Mouse (Mus musculus): ENCODE results near the gene Fam76a.

Gene Fam76a

DNA sequence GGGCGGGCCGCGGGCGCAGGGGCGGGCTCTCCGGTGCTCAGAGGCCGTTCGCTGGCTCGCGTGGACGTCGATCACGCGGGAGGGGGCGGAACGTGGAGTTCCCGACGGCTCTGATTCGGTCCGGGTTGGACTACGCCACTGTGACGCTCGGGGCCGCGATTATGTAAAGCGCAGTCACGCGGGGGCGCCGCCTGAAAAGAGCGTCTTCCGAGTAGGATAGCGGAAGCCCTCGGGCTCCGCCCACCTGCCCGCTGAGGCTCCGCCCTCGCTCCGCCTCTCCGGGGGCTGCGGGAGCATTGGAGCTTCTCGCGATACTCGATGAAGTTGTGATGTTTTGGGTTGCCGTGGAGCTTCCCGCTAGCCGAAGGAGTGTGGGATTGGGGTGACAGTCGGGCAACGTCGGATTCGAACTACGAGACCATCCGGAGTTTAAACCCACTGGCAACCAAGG lies at the start of gene Fam76a:
Fam76a (minus strand) TSS at position 1 of the 451 bp plus-strand sequence.
- DNase-seq (ENCODE audit: low read depth, low spot score): peak; percentile 99

DNA sequence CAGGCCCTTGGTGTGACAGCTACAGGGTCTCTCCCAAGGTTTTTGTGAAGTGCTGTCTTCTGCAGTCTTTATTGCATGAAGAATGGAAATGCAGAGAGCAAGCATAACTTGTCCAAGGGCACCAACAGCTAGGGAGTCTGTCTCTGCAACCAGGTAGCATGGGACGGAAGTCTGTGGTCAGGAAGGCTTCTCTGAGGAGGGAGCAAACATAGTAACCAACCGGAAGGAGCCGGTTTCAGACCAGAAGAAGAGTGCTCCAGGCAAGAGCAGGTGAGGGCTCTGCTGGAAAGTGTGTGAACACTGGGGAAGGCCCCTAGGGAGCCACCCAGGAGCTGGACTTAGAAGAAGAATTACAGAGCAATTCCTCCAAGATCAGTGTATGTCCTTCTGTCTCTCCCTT lies 49.7 kb upstream of the Fam76a start:
- DNase-seq (ENCODE audit: low read depth, low spot score): no peak

DNA sequence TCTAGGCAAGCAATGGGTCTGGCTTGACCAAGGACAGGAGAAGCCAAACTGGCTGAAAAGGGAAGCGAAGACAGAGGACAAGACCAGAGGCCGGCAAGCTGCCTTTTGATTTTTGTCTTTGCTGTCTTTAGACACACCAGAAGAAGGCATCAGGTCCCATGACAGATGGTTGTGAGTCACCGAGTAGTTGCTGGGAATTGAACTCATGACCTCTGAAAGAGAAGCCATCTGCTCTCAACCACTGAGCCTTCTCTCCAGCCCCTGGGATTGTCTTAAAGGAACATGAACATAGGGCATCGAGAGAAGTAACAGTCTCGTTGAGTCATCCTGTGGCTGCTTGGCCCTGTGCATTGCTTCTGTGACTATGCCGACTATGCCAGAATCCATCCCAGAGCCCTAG lies 49.2 kb upstream of the Fam76a start:
- no peak for DNase-seq (ENCODE audit: low read depth, low spot score)

DNA sequence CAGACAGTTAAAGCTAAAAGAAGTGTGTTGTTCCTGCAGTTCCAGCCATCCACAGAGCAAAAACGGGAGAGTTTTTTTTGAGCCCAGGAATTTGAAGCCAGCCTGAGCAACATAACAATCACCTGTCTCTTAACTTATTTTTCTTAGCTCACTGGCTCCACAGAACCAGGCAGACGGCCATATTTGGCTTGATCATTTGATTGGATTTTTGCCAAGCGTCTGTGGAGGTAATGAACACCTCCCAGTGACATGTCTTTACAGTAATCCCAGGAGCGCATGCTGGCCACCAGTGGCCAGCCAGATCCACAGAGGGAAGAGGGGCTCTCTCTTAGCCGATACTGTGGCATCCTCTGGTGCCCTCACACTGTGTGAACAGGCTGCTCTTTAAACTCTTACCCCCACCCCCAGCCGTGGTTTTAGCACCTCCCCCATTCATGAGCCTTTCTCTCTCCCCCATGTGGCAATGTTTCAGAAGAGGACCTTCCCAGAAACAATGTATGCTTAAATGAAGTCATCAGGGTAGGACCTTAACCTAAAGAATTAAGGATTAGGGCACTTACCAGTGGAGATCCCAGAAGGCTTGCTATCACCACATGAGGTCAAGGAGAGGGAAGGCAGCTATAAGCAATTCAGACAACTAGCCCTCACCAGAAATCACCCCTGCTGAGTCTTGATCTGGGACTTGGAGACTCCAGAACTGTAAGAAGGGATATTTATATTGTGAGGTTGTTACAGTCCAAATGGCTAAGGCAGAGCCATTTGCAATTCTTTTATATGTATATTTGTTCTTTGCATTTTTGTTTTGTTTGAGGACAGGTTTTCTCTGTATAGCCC lies 46.0 kb upstream of the Fam76a start:
- DNase-seq (ENCODE audit: low read depth, low spot score): no peak

DNA sequence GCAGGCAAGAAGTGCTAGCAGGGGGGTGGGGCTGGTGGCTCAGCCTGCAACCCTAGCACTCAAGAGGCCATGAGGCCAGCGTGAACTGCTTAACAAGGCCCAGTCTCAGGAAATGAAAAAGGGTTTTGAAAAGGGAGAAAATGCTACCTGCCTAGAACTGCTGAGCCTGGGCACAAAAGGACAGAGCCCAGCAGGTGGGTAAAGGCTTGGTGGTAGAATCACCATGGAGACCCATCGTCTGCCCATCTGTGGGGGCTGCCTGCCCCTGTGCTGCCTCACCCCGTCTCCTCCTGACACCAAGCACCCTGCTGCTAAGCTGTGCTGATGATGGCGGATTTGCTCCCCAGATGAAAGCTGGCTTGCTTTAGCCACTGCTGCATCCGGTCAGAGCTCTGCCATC lies 42.1 kb upstream of the Fam76a start:
- no peak for DNase-seq (ENCODE audit: low read depth, low spot score)

DNA sequence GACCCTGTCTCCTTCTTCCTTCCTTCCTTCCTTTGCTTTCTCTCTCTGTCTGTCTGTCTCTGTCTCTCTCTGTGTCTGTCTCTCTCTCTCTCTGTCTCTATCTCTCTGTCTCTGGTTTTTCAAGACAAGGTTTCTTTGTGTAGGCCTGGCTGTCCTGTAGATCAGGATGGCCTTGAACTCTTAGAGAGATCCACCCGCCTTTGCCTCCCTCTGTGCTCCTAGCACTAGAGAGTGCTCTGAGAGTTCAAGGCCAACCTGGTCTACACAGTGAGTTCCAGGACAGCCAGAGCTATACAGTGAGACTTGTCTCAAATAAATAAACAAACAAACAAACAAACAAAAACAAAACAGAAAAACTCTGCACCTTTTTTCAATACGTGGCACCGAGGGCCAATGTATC lies 41.7 kb upstream of the Fam76a start:
- DNase-seq (ENCODE audit: low read depth, low spot score): no peak

DNA sequence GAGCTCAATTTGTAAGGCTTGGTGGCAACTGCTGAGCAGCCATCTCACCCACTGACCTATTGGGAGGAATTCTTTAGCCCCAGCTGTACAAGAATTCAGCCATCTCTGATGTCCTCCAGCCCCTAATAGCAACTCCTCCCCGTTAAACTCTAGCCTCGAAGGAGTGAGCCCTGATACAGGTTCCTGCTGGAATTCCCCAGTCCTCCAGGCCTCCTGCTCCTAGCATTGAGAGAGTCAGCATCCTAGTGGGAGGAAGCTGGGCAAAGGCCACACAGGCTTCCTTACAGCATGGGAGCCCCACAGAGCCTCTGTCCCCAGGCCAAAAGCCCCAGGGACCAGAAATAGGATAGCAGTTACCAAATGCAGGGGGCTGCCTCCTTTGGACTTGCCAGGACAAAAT lies 41.1 kb upstream of the Fam76a start:
- DNase-seq (ENCODE audit: low read depth, low spot score): no peak

DNA sequence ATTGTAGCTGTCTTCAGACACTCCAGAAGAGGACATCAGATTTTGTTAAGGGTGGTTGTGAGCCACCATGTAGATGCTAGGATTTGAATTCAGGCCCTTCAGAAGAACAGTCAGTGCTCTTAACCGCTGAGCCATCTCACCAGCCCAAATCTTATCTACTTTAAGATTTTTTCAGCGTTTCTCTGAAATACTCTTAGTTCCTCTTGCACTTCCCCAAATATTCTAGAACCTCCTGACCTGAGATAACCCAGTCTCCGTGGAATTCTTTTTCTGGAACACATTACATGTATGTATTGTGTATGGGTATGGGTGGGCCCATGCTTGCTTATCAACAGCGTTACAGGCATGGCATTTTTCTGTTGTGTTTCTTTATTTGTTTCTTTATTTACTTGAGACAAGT lies 40.3 kb upstream of the Fam76a start:
- no peak for DNase-seq (ENCODE audit: low read depth, low spot score)

DNA sequence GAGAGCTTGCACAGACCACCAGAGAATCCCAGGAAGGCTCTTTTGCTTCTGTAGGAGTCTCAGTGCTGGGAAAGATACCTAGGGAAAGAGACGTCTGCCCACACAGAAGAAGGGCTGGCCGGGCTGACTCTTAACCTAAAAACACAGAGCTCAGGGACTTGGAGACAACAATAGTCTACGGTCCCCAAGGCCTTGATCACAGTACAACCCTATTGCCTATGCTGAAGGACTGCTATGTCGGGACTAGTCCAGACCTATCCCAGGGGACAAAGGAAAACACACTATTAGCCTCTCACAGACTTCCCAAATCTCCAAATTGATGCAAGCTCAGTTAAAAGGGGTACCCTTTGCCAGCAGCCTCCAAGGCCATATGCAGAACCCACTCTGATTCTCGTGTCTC lies 39.5 kb upstream of the Fam76a start:
- DNase-seq (ENCODE audit: low read depth, low spot score): no peak

DNA sequence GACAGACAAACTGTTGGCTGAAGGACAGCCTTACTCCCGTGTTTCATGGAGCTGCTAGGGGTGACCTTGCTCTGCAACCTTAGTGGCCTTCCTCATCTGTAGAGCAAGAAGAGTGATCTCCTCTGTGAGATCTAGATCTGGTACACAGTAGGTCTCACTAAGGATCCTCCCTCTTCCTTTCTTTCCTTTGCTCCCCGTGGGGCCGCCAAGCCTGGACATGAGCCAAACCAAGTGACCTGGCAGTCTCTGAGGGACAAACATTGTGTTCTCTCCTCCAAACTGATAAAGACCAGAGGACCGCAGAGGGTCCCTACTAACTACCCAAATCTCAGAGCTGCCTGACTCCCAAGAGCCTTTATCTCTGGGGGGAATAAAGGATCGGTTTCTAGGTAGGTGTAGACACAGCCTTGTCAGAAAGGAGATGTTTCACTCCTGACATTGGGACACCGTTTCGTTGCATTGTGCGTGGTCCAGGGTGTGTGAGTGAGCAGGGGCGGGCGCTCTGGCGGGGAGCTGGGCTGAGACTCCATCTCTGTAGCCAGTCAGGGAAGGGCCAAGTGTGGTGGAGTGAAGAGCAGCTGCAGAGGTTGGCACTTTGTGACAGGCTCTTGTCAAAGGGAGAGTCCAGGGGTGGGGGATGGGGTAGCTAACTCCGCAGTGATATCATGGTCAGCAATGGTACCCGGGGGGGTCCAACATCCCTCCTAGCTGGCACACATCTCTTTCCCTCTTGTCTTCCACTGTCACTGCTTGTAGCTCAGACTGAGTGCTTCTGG lies 38.7 kb upstream of the Fam76a start:
- DNase-seq (ENCODE audit: low read depth, low spot score): no peak

DNA sequence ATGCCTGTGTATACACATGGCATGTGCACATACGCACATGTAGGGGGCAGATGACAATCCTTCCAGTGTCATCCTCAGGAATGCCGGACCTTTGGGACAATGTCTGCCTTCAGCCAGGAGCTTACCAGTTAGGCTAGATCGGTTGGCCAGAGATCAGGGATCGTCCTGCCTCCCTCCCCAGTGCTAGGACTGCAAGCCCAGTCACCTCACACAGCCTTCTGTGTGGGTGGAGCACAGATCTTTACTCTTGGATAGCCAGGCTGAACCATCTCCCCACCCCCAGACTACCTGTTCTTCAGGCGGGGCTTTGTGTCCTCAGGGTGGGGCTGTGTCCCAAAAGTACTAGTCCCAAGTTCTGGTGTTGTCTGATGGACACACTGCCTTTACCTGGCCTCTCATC lies 38.0 kb upstream of the Fam76a start:
- DNase-seq (ENCODE audit: low read depth, low spot score): no peak

DNA sequence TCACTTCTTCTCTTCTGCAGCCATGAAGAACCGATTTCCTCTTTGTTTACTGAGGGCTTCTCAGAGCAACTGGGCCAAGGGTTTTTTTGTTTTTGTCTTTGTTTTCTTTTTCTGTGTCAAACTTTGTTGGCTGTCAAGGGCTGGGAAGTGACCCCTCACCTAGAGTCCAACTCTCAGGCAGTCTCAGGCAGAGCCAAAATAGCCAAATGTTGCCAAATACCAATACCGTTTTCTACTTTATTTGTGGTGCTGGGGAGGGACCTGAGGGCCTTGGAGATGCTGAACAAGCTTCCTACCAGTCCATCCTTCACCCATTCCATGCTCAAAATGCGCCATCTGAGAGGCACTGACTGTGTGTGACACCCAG lies 37.3 kb upstream of the Fam76a start:
- no peak for DNase-seq (ENCODE audit: low read depth, low spot score)

DNA sequence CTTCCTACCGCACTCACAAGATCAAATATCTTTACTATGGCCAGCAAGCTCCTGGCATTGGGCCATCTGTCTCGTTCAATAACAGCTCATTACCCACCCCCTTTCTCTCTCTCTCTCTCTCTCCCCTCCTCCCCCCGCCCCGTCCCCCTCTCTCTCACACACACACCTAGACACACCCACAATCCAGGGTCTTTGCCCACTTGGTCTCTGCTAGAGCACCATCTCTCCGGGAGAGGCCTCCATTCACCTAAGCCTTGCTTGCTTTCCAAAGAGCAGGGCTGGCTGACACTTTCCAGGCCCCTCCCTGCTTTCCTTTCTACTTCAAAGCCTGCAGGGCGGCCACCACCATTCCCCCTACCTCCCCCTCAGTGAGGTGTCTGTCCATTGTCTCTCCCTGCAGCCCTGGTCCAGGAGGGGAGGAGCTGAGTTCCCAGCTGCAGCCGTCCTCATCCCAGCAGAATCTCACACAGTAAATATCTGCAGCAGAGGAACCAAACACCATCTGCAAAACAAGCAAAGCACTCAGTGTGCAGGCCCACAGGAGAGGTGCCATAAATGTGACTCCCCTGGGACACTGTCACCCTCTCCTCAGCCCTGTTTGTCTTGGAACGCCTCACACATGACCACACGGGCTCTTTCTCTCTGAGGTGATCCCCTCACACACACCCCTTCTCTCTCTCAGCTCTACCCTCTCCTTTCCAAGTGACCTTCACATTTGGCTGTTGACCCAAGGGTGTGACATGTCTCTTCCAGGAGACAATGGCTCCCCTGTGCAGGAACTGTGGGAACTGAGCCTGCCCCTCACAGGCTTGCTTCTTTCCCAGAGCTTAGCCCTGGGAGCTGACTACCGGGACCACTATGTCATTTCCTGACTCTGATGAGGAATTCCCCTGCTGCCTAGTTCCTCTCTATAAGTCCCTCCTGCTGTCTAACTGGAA lies 36.7 kb upstream of the Fam76a start:
- no peak for DNase-seq (ENCODE audit: low read depth, low spot score)

DNA sequence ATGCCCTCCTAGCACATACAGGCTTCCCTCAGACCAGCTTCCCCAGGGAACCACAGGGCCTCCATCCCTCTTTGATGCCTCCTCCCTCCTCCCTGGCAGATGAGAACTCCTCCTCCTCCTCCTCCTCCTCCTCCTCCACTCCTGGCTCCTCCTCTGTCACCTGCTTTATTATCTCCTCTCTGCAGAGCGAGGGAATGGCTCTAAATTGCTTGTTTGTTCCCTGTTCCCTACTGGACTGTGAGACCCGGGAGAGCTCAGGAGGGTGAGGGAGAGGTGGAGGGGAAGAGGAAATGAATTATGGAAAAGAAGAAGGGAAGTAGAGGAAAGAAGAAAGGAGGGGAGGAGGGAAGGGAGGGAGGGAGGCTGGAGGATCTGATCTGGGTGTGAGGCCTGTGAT lies 33.0 kb upstream of the Fam76a start:
- DNase-seq (ENCODE audit: low read depth, low spot score): no peak

DNA sequence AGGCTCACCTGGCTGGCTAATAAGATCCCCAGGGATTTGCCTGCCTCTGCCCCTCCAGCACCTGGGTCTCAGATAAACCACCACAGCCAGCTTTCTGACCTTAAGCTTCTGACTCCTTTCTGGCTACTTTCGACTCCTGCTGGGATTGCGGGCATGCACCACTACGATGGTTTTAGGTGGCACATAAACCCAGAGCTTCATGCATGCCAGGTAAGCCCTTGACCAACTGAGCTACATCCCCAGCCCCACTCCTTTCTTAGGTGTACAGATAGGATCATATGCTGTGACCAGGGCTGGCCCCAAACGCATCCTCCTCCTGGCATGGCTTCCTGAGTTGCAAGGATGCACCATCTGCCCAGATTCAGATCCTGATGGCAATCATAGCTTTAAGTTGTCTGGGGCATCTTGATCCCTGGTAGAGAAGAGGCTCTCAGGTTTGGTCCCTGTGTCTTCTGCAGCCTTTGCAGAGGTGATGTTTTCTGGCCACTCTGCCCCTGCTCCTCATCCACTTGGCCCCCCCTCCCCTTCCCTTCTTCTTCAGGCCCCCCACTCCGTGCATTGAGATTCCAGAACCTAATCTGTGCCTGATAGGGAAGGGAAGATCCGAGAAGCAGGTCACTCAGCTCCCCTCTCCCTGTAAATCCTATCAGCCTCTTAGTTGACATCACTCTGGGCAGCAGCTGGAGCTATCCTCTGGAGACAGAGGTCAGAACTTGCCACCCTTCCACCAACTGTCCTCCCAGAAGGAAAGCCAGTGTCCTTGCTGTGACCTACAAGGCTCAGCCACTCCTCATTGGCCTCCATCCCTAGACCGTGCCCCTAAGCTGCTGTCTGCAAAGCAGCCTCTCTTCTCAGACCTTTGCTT lies 32.4 kb upstream of the Fam76a start:
- DNase-seq (ENCODE audit: low read depth, low spot score): peak; percentile 52

DNA sequence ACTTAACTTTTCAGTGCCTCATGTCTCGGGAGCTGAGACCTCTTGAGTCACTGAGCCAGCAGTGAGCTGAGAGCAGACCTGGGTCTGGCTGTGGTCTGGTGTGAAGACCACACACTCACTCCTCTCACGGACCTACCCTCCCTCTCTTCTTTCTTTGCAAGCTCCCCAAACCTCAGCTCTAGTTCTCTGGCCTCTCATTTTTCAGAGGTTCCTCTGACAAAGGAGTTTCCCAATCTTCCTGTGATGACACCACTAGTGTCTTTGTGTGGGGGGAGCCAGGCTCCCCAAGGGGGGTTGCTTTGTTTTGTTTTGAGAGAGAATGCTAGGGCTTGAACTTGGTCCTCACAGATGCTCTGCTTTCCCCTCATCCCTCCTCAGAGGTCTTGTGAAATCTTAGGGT lies 28.6 kb upstream of the Fam76a start:
- no peak for DNase-seq (ENCODE audit: low read depth, low spot score)

DNA sequence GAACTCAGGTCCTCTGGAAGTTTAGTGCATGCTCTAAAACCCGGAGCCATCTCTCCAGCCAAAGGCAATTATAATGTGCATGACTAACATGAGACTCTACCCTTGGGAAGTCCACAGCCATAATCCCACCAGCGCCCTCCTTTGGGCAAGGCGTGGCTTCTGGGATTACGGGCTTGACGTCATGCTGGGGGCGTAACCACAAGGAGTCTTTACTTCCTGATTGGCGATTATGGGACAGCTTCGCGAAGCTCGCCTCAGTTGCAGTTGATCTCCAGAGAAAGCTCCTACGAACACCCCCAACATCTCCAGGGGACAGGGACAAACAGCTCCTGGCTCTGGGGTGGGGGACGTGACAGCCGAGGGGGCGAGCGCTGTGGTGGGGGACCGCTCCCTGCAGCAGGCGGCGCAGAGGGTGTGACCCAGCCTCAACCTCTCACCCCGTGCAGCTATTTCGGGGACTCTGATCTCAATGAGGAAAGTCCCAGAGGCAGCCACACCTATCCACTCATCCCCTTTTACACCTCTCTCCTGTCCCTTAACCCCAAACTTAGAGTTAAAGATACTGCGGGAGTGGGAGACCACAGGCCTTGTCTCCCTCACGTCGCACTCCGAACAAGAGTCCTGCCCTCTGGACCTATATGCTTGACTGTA lies 27.6 kb upstream of the Fam76a start:
- no peak for DNase-seq (ENCODE audit: low read depth, low spot score)

DNA sequence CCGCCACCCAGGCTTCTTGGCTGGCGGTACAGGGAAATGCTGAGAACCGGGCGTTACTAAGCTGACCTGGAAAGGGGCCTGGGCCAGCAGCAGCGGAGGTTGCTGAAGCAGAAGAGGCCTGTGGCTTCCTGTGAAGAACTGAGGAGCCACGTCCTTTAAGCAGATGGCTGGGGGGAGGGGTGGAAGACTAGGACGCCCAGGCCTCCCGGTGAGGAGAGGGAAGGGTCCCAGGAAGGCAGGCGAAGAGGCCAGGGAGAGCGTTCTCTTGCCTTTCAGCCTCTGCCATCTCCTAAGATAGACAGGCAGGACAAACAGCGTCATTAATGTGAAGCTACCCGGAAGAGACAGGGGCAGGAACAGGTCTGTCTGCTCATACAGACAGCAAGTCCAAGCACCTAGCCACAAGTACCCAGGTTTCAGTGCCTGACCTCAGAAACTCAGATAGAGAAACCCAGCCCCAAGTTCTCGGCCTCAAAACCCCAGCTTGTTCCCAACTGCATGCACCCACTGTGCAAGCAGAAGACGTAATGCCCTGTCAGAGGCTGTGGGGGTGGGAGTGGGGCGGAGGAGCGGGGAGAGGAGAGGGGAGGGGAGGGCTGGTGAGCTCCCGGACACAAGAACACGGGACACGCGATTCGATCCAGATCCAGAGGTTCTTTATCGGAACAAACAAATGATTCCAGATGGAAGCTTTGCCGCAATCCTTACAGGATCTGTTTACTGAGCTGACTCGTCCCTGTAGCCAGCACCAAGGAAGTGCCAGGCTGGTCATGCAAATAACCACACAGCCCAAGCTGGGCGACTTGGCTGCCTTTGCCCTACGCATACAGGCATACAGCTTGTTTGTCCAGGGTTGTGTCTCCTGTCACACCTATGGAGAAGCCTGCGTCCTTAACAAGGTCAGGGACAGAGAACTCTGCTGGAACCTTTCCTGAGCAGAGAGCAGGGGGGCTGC lies 24.0 kb upstream of the Fam76a start:
- DNase-seq (ENCODE audit: low read depth, low spot score): no peak
